Mouse (Mus musculus): ENCODE measurements at regions not wholly inside any gene's neighbourhood (a gene's known extent, or its start where the extent isn't known, plus 50 kb on each side); places are given as distances from the start of the nearest gene placed in this dataset.
"Not testable (repeated sequence)": the region's sequence is repeated elsewhere in the genome, so short reads cannot be mapped to it uniquely, and the experiment has no call there.

GRCm38 (mm10) chr9:5498306-5498705 lies 153.1 kb downstream of the Casp12 start:
- H3K27ac ChIP-seq (ENCODE audit: low read depth, low read length), result no peak overlapping the region
- H3K4me2 ChIP-seq (ENCODE audit: low read depth, low read length, poor library complexity, severe bottlenecking), result no peak overlapping the region
- H3K9ac ChIP-seq (replicated peaks; ENCODE audit: low read length, poor library complexity, severe bottlenecking), result no peak overlapping the region
- ATAC-seq (ENCODE audit: low FRiP score) (no peak), DNase-seq (ENCODE audit: low spot score) (no peak)
- no peak overlapping the region for H3K4me3 ChIP-seq (ENCODE audit: low read depth, low read length)
- H3K36me3 ChIP-seq (ENCODE audit: insufficient read depth, low read length), result no peaks in the 10 kb centered on the region
- no peaks in the 10 kb centered on the region for H3K4me1 ChIP-seq (ENCODE audit: insufficient read depth, low read length)
- H3K27me3 ChIP-seq (ENCODE audit: insufficient read depth, low read length), result no peaks in the 10 kb centered on the region
- no peaks in the 10 kb centered on the region for H3K9me3 ChIP-seq (ENCODE audit: low read length)
- TF ChIP-seq CTCF (IDR thresholded peaks at IDR 0.05), result peak; percentile 51
- 57% methylated on average over 3 of the region's 3 CpGs for WGBS

DNA sequence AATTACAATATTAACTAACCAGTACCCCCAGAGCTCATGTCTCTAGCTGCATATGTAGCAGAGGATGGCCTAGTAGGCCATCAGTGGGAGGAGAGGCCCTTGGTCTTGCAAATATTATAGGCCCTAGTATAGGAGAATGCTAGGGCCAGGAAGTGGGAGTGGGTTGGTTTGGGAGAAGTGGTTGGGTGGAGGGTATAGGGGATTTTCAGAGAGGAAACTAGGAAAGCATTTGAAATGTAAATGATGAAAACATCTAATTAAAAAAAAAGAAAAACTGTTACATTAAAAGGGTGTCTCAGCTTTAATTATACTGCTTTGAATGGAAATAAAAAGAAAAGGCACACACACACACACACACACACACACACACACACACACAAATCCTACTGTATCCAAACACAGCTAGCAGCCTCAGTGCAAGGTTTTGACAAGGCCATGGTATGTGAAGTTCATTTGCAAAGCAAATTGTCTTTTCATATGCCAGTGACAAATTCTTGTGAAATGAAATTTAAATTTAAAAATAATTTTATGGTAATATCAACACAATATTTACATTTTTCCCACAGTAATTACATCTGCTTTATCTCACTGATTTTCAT lies 180.6 kb downstream of the Casp12 start:
- H3K9ac ChIP-seq (replicated peaks; ENCODE audit: low read length, poor library complexity, severe bottlenecking), result no peak overlapping the region
- H3K36me3 ChIP-seq (ENCODE audit: insufficient read depth, low read length), result no peaks in the 10 kb centered on the region
- DNase-seq (ENCODE audit: low spot score), result no peak
- no peak overlapping the region for H3K4me2 ChIP-seq (ENCODE audit: low read depth, low read length, poor library complexity, severe bottlenecking)
- no peak for ATAC-seq (ENCODE audit: low FRiP score)
- no peak for TF ChIP-seq CTCF (IDR thresholded peaks at IDR 0.05)
- H3K4me3 ChIP-seq (ENCODE audit: low read depth, low read length), result no peak overlapping the region
- H3K27me3 ChIP-seq (ENCODE audit: insufficient read depth, low read length), result no peaks in the 10 kb centered on the region
- no peaks in the 10 kb centered on the region for H3K4me1 ChIP-seq (ENCODE audit: insufficient read depth, low read length)
- peaks cover 3% of the 10 kb centered on the region; the same call in 1 of the 2 replicates for H3K9me3 ChIP-seq (ENCODE audit: low read length)
- no peak overlapping the region for H3K27ac ChIP-seq (ENCODE audit: low read depth, low read length)

DNA sequence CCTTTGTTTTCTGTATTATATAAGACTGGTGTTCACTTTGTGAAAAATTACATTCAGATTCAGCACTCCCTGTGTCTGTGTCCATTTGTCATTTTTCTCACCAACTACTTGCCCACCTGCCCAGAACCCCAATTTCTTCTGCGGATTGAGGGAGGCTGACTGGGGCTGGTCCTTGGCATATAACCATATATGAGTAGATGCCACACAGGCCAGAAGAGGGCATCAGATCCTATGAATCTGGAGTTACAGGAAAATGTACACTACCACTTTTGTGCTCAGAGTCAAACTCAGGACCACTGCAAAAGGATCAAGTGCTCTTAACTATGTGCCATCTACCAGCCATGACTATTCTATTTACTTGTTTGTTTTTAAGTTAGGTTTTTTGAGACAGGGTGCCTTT lies 197.4 kb downstream of the Casp12 start:
- no peaks in the 10 kb centered on the region for H3K9me3 ChIP-seq (ENCODE audit: low read length)
- H3K36me3 ChIP-seq (ENCODE audit: insufficient read depth, low read length), result no peaks in the 10 kb centered on the region
- DNase-seq (ENCODE audit: low spot score) (no peak), ATAC-seq (ENCODE audit: low FRiP score) (no peak)
- H3K27ac ChIP-seq (ENCODE audit: low read depth, low read length), result no peak overlapping the region
- H3K9ac ChIP-seq (replicated peaks; ENCODE audit: low read length, poor library complexity, severe bottlenecking), result no peak overlapping the region
- 82% methylated on average over 1 of the region's 1 CpGs for WGBS
- no peak for TF ChIP-seq CTCF (IDR thresholded peaks at IDR 0.05)
- H3K4me2 ChIP-seq (ENCODE audit: low read depth, low read length, poor library complexity, severe bottlenecking), result no peak overlapping the region
- H3K27me3 ChIP-seq (ENCODE audit: insufficient read depth, low read length), result no peaks in the 10 kb centered on the region
- H3K4me1 ChIP-seq (ENCODE audit: insufficient read depth, low read length), result no peaks in the 10 kb centered on the region
- H3K4me3 ChIP-seq (ENCODE audit: low read depth, low read length), result no peak overlapping the region

DNA sequence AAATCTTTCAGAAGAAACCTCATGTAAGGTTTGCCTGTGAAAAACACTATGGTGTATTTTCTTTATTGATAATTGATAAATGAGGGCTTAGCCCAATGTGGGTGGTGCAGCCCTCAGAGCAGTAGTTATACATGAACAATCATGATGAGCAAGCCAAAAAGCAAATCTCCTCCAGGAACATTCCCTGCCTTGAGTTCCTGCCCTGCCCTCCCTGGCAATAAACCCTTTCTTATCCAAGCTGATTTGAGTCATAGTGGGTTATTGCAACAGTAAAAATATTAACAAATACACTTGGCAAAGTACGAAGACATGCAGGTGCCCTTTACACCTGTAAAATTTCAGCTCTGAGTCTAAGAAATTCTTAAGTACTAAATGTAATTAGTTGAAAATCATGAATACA lies 229.8 kb downstream of the Casp12 start:
- H3K9ac ChIP-seq (replicated peaks; ENCODE audit: low read length, poor library complexity, severe bottlenecking), result no peak overlapping the region
- no peak overlapping the region for H3K27ac ChIP-seq (ENCODE audit: low read depth, low read length)
- no peaks in the 10 kb centered on the region for H3K36me3 ChIP-seq (ENCODE audit: insufficient read depth, low read length)
- no peak for TF ChIP-seq CTCF (IDR thresholded peaks at IDR 0.05)
- no peak overlapping the region for H3K4me3 ChIP-seq (ENCODE audit: low read depth, low read length)
- H3K27me3 ChIP-seq (ENCODE audit: insufficient read depth, low read length), result no peaks in the 10 kb centered on the region
- 92% methylated on average over 1 of the region's 1 CpGs for WGBS
- DNase-seq (ENCODE audit: low spot score) (no peak), ATAC-seq (ENCODE audit: low FRiP score) (no peak)
- H3K9me3 ChIP-seq (ENCODE audit: low read length), result no peaks in the 10 kb centered on the region
- no peaks in the 10 kb centered on the region for H3K4me1 ChIP-seq (ENCODE audit: insufficient read depth, low read length)
- no peak overlapping the region for H3K4me2 ChIP-seq (ENCODE audit: low read depth, low read length, poor library complexity, severe bottlenecking)

GRCm38 (mm10) chr9:5578168-5578567 lies 232.9 kb downstream of the Casp12 start:
- not testable (repeated sequence) for H3K9me3 ChIP-seq (ENCODE audit: low read length); H3K9ac ChIP-seq (replicated peaks; ENCODE audit: low read length, poor library complexity, severe bottlenecking); H3K27me3 ChIP-seq (ENCODE audit: insufficient read depth, low read length); H3K4me2 ChIP-seq (ENCODE audit: low read depth, low read length, poor library complexity, severe bottlenecking); H3K4me3 ChIP-seq (ENCODE audit: low read depth, low read length); H3K4me1 ChIP-seq (ENCODE audit: insufficient read depth, low read length); DNase-seq (ENCODE audit: low spot score); ATAC-seq (ENCODE audit: low FRiP score); H3K36me3 ChIP-seq (ENCODE audit: insufficient read depth, low read length); H3K27ac ChIP-seq (ENCODE audit: low read depth, low read length)
- WGBS, result 92% methylated on average over 10 of the region's 11 CpGs

DNA sequence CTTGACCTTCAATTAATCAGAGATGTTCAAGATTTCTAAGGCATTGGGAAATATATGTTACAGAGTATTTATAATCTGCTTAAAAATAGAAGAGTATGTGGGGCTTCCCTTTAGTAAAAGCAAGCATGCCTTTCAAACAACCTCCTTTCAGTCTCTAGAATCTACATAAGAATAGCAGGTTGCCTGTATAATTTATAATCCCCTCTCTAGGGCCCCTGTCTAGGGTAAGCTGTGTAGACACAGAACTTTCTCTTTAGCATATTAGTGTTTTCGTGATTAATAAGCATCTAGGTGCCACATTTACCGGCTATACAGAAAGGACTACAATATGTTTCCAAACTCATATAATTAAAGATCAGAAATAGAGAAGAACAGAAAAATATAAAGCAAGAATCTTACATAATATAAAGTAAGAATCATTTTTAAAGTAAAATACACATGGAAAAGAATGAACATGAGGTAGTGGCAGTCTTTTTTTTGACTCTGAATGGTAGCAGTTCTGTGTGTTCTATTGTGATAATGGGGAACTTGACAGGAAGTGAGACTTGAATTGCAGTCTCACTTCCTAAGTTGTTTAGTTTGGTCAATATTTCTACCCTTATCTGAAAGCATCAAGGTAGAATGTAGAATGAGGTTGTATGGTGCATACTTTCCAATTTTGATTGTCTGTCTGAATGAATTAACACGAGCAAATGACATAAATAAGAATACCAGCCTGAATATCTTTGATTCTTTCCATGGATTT lies 250.8 kb downstream of the Casp12 start:
- Histone ChIP-seq H3K9me3 (ENCODE audit: low read length) (no peaks in the 10 kb centered on the region), H3K36me3 (ENCODE audit: insufficient read depth, low read length) (no peaks in the 10 kb centered on the region), H3K4me1 (ENCODE audit: insufficient read depth, low read length) (no peaks in the 10 kb centered on the region), H3K4me2 (ENCODE audit: low read depth, low read length, poor library complexity, severe bottlenecking) (no peak overlapping the region), H3K4me3 (ENCODE audit: low read depth, low read length) (no peak overlapping the region), H3K27me3 (ENCODE audit: insufficient read depth, low read length) (no peaks in the 10 kb centered on the region), H3K9ac (replicated peaks; ENCODE audit: low read length, poor library complexity, severe bottlenecking) (no peak overlapping the region), H3K27ac (ENCODE audit: low read depth, low read length) (no peak overlapping the region)
- DNase-seq (ENCODE audit: low spot score) (no peak), ATAC-seq (ENCODE audit: low FRiP score) (no peak)
- WGBS, result 47% methylated on average over 3 of the region's 3 CpGs
- TF ChIP-seq CTCF (IDR thresholded peaks at IDR 0.05), result no peak

Data from midbrain, postnatal 0 days (tissue).